Mouse (Mus musculus) testis, adult 2 months (tissue): Measurements from ENCODE around the gene Olfr74. TPM values are rescaled to one million over a fixed set of nuclear protein-coding genes. Genes with fewer than 3 reads are reported as not detected.
"Not testable (repeated sequence)": the region's sequence is repeated elsewhere in the genome, so short reads cannot be mapped to it uniquely, and the experiment has no call there.

Experiments used
- H3K27ac ChIP-seq: fragments of 200-500 bp; 2 replicates; pipeline ENCODE4 v1.5.1; 2012; ENCODE audit warnings: low read depth, low read length; ENCODE audit not compliant: control insufficient read depth, insufficient read depth
- H3K27me3 ChIP-seq: fragments of 200-500 bp; 2 replicates; pipeline ENCODE4 v1.6.1; 2012; ENCODE audit warnings: mild to moderate bottlenecking, low read length, moderate library complexity; ENCODE audit not compliant: control insufficient read depth, insufficient read depth
- H3K36me3 ChIP-seq: fragments of 200-500 bp; 2 replicates; pipeline ENCODE4 v1.6.1; 2012; ENCODE audit warnings: mild to moderate bottlenecking, low read length; ENCODE audit not compliant: control insufficient read depth, insufficient read depth
- H3K4me1 ChIP-seq: fragments of 200-500 bp; 2 replicates; pipeline ENCODE4 v1.6.1; 2012; ENCODE audit warnings: low read length; ENCODE audit not compliant: control insufficient read depth, insufficient read depth
- H3K4me3 ChIP-seq: fragments of 200-500 bp; 2 replicates; pipeline ENCODE4 v1.5.1; 2012; ENCODE audit warnings: low read depth, mild to moderate bottlenecking, low read length, moderate library complexity, mixed read lengths; ENCODE audit not compliant: control insufficient read depth
- CTCF ChIP-seq: fragments of 200-500 bp; IDR thresholded peaks from 2 replicates; pipeline ENCODE4 v1.5.1; 2012; ENCODE audit warnings: low read depth, mild to moderate bottlenecking, inconsistent platforms, low read length, moderate library complexity; ENCODE audit not compliant: control insufficient read depth, insufficient read depth, insufficient replicate concordance
- POLR2A ChIP-seq: fragments of 200-500 bp; IDR thresholded peaks from 2 replicates; pipeline ENCODE4 v1.6.1; 2012; ENCODE audit warnings: low read depth, mild to moderate bottlenecking, inconsistent platforms, low read length, moderate library complexity; ENCODE audit not compliant: control insufficient read depth
- polyA plus RNA-seq: library from polyadenylated mRNA; depleted of rRNA; stranded (reverse); fragments of >200 nt; gene quantifications from 2 replicates; pipeline ENCODE4 v1.2.3, GENCODE M21; 2012; rRNA removed

Olfr74 gene
- not detected in 2 replicates for polyA plus RNA-seq

- no peaks in the 10 kb centered on the region for H3K36me3 ChIP-seq
- no peaks in the 10 kb centered on the region for H3K4me1 ChIP-seq
- no peaks in the 10 kb centered on the region for H3K27me3 ChIP-seq
- no peak within 1 kb of the TSS for H3K27ac ChIP-seq
- no peak for TF ChIP-seq CTCF
- no peak for TF ChIP-seq POLR2A
- H3K4me3 ChIP-seq: no peak within 1 kb of the TSS
Measured at GRCm38 (mm10) chr2:87974563-87974962, at the start of gene Olfr74. TSS of gene Olfr74 (minus strand) at chr2:87974663.

- H3K4me3 ChIP-seq, H3K27ac ChIP-seq, H3K36me3 ChIP-seq, H3K27me3 ChIP-seq, H3K4me1 ChIP-seq: not testable (repeated sequence)
Measured at GRCm38 (mm10) chr2:88022474-88022873, 48.0 kb upstream of the Olfr74 start, which contains the start of gene Olfr1161. TSS of gene Olfr1161 (plus strand) at chr2:88022774.

GRCm38 (mm10) chr2:88007515-88008318 lies 33.3 kb upstream of the Olfr74 start, which contains the start of gene Olfr1160:
TSS of gene Olfr1160 (minus strand) at chr2:88008268.
- TF ChIP-seq CTCF (no peak), POLR2A (no peak)
- Histone ChIP-seq H3K4me1 (no peaks in the 10 kb centered on the region), H3K27ac (no peak within 1 kb of the TSS), H3K36me3 (no peaks in the 10 kb centered on the region), H3K27me3 (no peaks in the 10 kb centered on the region), H3K4me3 (no peak within 1 kb of the TSS)

GRCm38 (mm10) chr2:87989813-87990212 lies 15.3 kb upstream of the Olfr74 start, which contains the start of gene Olfr1158:
TSS of gene Olfr1158 (plus strand) at chr2:87990113.
- Histone ChIP-seq H3K27me3 (no peaks in the 10 kb centered on the region), H3K4me3 (no peak within 1 kb of the TSS), H3K4me1 (no peaks in the 10 kb centered on the region), H3K27ac (no peak within 1 kb of the TSS), H3K36me3 (no peaks in the 10 kb centered on the region)
- TF ChIP-seq CTCF: no peak
- TF ChIP-seq POLR2A: no peak

GRCm38 (mm10) chr2:87968199-87968598 lies 6.3 kb downstream of the Olfr74 start, which contains the start of gene Olfr1157:
TSS of gene Olfr1157 (minus strand) at chr2:87968299.
- H3K4me1 ChIP-seq: no peaks in the 10 kb centered on the region
- H3K27me3 ChIP-seq: no peaks in the 10 kb centered on the region
- H3K27ac ChIP-seq: no peak within 1 kb of the TSS
- TF ChIP-seq CTCF (no peak), POLR2A (no peak)
- H3K36me3 ChIP-seq: no peaks in the 10 kb centered on the region
- no peak within 1 kb of the TSS for H3K4me3 ChIP-seq

- TF ChIP-seq CTCF (no peak), POLR2A (no peak)
- H3K36me3 ChIP-seq: no peaks in the 10 kb centered on the region
- H3K4me1 ChIP-seq: no peaks in the 10 kb centered on the region
- no peak within 1 kb of the TSS for H3K4me3 ChIP-seq
- no peak within 1 kb of the TSS for H3K27ac ChIP-seq
- H3K27me3 ChIP-seq: no peaks in the 10 kb centered on the region
Measured at GRCm38 (mm10) chr2:87953000-87953399, 21.5 kb downstream of the Olfr74 start, which contains the start of gene Olfr1156. TSS of gene Olfr1156 (minus strand) at chr2:87953100.

- Histone ChIP-seq H3K4me1 (no peaks in the 10 kb centered on the region), H3K4me3 (no peak within 1 kb of the TSS), H3K27me3 (no peaks in the 10 kb centered on the region), H3K27ac (no peak within 1 kb of the TSS), H3K36me3 (no peaks in the 10 kb centered on the region)
- no peak for TF ChIP-seq CTCF
- no peak for TF ChIP-seq POLR2A
Measured at GRCm38 (mm10) chr2:87945037-87945436, 29.4 kb downstream of the Olfr74 start, which contains the start of gene Olfr1155. TSS of gene Olfr1155 (minus strand) at chr2:87945137.

Other genes with a start within 250 kb of the Olfr74 start
- not detected in 2 replicates for gene Olfr1138, start 234.7 kb downstream of the Olfr74 start, polyA plus RNA-seq
- gene Olfr1140, start 230.9 kb downstream of the Olfr74 start, polyA plus RNA-seq: not detected in 2 replicates
- not detected in 2 replicates for gene Olfr1141, start 220.7 kb downstream of the Olfr74 start, polyA plus RNA-seq
- gene Olfr152, start 195.2 kb downstream of the Olfr74 start, polyA plus RNA-seq: not detected in 2 replicates
- not detected in 2 replicates for gene Olfr1143, start 174.1 kb downstream of the Olfr74 start, polyA plus RNA-seq
- not detected in 2 replicates for gene Olfr1145, start 164.8 kb downstream of the Olfr74 start, polyA plus RNA-seq
- not detected in 2 replicates for gene Olfr1148, start 144.1 kb downstream of the Olfr74 start, polyA plus RNA-seq
- not detected in 2 replicates for gene Olfr1150-ps1, start 130.7 kb downstream of the Olfr74 start, polyA plus RNA-seq
- not detected in 2 replicates for gene Olfr1151, start 118.8 kb downstream of the Olfr74 start, polyA plus RNA-seq
- not detected in 2 replicates for gene Olfr1152, start 108.2 kb downstream of the Olfr74 start, polyA plus RNA-seq
- gene Olfr1153, start 79.7 kb downstream of the Olfr74 start, polyA plus RNA-seq: not detected in 2 replicates
- gene Olfr1154, start 69.5 kb downstream of the Olfr74 start, polyA plus RNA-seq: not detected in 2 replicates
- gene Olfr1155, start 29.5 kb downstream of the Olfr74 start, polyA plus RNA-seq: not detected in 2 replicates
- gene Olfr1156, start 21.6 kb downstream of the Olfr74 start, polyA plus RNA-seq: not detected in 2 replicates
- not detected in 2 replicates for gene Olfr1157, start 6.4 kb downstream of the Olfr74 start, polyA plus RNA-seq
- gene Olfr1158, start 15.4 kb upstream of the Olfr74 start, polyA plus RNA-seq: not detected in 2 replicates
- not detected in 2 replicates for gene Olfr1160, start 33.6 kb upstream of the Olfr74 start, polyA plus RNA-seq
- gene Olfr1161, start 48.1 kb upstream of the Olfr74 start, polyA plus RNA-seq: not detected in 2 replicates
- not detected in 2 replicates for gene Olfr73, start 63.0 kb upstream of the Olfr74 start, polyA plus RNA-seq
- gene Olfr1162, start 76.5 kb upstream of the Olfr74 start, polyA plus RNA-seq: not detected in 2 replicates
- not detected in 2 replicates for gene Olfr1163, start 97.2 kb upstream of the Olfr74 start, polyA plus RNA-seq
- not detected in 2 replicates for gene Olfr1164, start 119.3 kb upstream of the Olfr74 start, polyA plus RNA-seq
- gene Olfr1166, start 153.6 kb upstream of the Olfr74 start, polyA plus RNA-seq: not detected in 2 replicates
- gene Olfr1167, start 180.5 kb upstream of the Olfr74 start, polyA plus RNA-seq: not detected in 2 replicates
- not detected in 2 replicates for gene Olfr1168, start 207.2 kb upstream of the Olfr74 start, polyA plus RNA-seq